Mouse (Mus musculus) hindbrain, embryonic 15.5 days (tissue): Measurements from ENCODE around the gene Ogfod1. TPM values are rescaled to one million over a fixed set of nuclear protein-coding genes. Genes with fewer than 3 reads are reported as not detected.

Experiments
- ATAC-seq: fragments of 200-750 bp; cut with Nextera tagmentation; 2 replicates; pipeline ENCODE4 v1.8.0; 2017; ENCODE audit warnings: low read depth, moderate number of reproducible peaks, moderate TSS enrichment; ENCODE audit not compliant: low FRiP score
- H3K27ac ChIP-seq: fragments of 300-500 bp; sonication (generic); replicated peaks from 2 replicates; pipeline ENCODE4 v1.5.1; 2015; ENCODE audit warnings: mild to moderate bottlenecking, inconsistent platforms
- H3K27me3 ChIP-seq: fragments of 300-500 bp; sonication (generic); 2 replicates; pipeline ENCODE4 v1.6.1; 2015; ENCODE audit warnings: control low read depth, inconsistent platforms
- H3K36me3 ChIP-seq: fragments of 300-500 bp; sonication (generic); 2 replicates; pipeline ENCODE4 v1.6.1; 2015; ENCODE audit warnings: control low read depth, inconsistent platforms
- H3K4me1 ChIP-seq: fragments of 300-500 bp; sonication (generic); replicated peaks from 2 replicates; pipeline ENCODE4 v1.6.1; 2015; ENCODE audit warnings: control low read depth, inconsistent platforms
- H3K4me2 ChIP-seq: fragments of 300-500 bp; sonication (generic); 2 replicates; pipeline ENCODE4 v1.6.1; 2015; ENCODE audit warnings: moderate library complexity, mild to moderate bottlenecking, inconsistent platforms
- H3K4me3 ChIP-seq: fragments of 300-500 bp; sonication (generic); 2 replicates; pipeline ENCODE4 v1.5.1; 2015; ENCODE audit warnings: mild to moderate bottlenecking, inconsistent platforms
- H3K9ac ChIP-seq: fragments of 300-500 bp; sonication (generic); 2 replicates; pipeline ENCODE4 v1.6.1; 2015; ENCODE audit warnings: inconsistent platforms
- H3K9me3 ChIP-seq: fragments of 300-500 bp; sonication (generic); 2 replicates; pipeline ENCODE4 v1.6.1; 2016; ENCODE audit warnings: control low read depth, inconsistent platforms
- WGBS: fragments of 180-500 bp; shearing (Covaris S2); methylation state at CpG from one replicate; pipeline ENCODE4 v1.1.7; 2015; 5-methylcytosine and 5-hydroxymethylcytosine counted together
- polyA plus RNA-seq: library from polyadenylated mRNA; unstranded; fragments of >200 nt; fragmentation: Nextera tagmentation; extraction: Ambion mirVana; gene quantifications from 2 replicates; pipeline ENCODE4 v1.2.1, GENCODE M21; 2015

The Ogfod1 gene
- polyA plus RNA-seq: 15.0 and 15.8 TPM in 2 replicates

DNA sequence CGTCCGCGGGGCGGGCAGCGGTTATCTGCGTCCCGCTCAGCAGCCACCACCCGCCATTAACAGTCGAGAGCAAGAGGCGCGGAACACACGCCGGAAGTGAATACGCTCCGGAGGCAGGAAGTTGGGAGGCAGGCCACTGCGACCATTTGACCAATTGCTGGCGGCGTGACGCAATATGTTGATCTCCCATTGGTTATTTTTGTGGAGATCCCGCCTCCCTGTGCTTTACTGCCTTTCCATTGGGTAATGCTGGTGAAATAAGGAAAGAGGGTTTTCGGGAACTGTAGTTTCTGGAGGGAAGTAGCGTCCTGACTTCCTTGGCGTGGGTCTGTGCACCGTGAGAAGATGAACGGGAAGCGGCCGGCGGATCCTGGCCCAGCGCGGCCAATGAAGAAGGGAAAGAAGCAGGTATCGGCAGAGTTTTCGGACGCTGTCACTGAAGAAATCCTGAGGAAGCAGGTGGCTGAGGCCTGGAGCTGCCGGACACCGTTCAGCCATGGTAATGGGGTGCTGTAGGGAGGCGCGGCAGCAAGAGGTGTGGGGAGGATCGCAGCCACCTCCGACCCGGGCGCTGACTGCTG, at the start of gene Ogfod1, which contains the start of gene Nudt21:
TSS of gene Ogfod1 (plus strand) at position 255 of the 581 bp plus-strand sequence.
TSS of gene Nudt21 (minus strand) at position 88 of the 581 bp plus-strand sequence.
- Histone ChIP-seq H3K36me3 (0 out of 2 replicates have a peak, but pooled peaks cover 6% of the 10 kb centered on the region), H3K4me1 (peaks cover 41% of the 10 kb centered on the region), H3K9me3 (no peaks in the 10 kb centered on the region), H3K9ac (peak within 1 kb of the TSS; percentile 75), H3K27ac (peak within 1 kb of the TSS; percentile 84), H3K4me3 (peak within 1 kb of the TSS; percentile 88), H3K4me2 (peak within 1 kb of the TSS; percentile 83), H3K27me3 (no peaks in the 10 kb centered on the region)
- 0% methylated on average over 37 of the region's 41 CpGs for WGBS
- peak; percentile 100 for ATAC-seq

DNA sequence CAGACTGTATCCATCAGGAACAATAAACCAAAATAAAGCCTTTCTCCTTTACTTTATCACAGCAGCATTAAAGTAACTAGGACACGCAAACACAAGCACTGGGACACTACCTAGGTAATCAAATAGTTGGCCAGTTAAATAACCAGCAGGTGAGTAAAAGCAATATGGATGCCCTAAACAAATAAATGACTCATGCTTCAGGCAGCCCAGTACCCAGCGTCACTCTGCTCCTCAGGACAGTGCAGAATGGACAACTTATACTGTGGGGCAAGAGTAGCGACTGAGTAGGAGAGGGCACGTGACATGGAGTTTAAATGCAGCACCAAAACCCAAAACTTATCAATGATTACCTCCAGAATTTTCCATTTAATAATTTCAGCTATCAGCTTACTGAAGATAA, 47.3 kb upstream of the Ogfod1 start:
- no peak overlapping the region for H3K4me3 ChIP-seq
- no peak overlapping the region for H3K4me2 ChIP-seq
- H3K9ac ChIP-seq: no peak overlapping the region
- H3K27me3 ChIP-seq: no peaks in the 10 kb centered on the region
- no peak for ATAC-seq
- no peak overlapping the region for H3K27ac ChIP-seq
- peaks cover 43% of the 10 kb centered on the region for H3K36me3 ChIP-seq
- H3K4me1 ChIP-seq: no peaks in the 10 kb centered on the region
- WGBS: 96% methylated on average over 4 of the region's 4 CpGs
- H3K9me3 ChIP-seq: no peaks in the 10 kb centered on the region

DNA sequence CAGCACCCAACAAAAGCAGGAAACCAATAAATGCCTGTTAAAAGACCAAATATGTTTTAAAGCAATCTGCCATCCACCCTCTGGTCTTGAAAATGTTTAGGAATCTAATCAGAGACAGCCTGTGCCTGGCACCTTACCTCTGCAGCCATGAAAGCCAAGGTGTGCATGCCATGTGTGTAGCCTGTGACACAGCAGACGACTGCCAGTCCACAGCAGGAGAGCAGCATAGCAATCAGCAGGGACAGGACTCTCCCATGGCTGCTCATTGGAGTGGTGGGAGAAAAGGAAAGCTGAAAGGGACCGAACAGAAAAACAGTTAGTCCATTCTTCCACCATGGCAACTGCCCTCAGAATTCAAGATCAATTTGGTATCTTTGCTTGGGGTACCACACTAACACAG, 38.0 kb upstream of the Ogfod1 start:
- Histone ChIP-seq H3K36me3 (peaks cover 49% of the 10 kb centered on the region), H3K4me1 (no peaks in the 10 kb centered on the region), H3K27ac (no peak overlapping the region), H3K9me3 (no peaks in the 10 kb centered on the region), H3K9ac (no peak overlapping the region), H3K4me3 (no peak overlapping the region), H3K27me3 (no peaks in the 10 kb centered on the region), H3K4me2 (no peak overlapping the region)
- no peak for ATAC-seq
- WGBS: 85% methylated on average over 2 of the region's 2 CpGs

DNA sequence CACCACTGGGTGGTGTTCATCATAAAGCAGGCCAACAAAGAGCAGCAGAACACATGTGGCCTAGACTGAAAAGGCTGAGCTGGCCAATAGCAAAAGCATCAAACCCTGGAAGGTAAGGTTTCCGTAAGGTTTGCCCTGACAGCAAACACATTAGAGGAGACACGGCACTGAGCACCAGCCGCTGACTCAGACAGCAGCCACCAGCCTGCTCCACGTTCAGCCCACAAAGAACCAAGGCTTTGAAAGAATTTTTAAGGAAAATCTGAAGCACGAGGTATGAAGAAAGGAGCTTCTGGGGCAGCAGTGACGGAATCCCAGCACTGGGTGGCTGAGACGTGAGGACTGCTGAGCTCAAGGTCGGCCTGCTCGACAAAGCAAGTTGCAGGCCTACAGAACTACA, 32.9 kb upstream of the Ogfod1 start:
- Histone ChIP-seq H3K4me2 (no peak overlapping the region), H3K4me3 (no peak overlapping the region), H3K27ac (no peak overlapping the region), H3K4me1 (peaks cover 4% of the 10 kb centered on the region), H3K9ac (no peak overlapping the region), H3K27me3 (no peaks in the 10 kb centered on the region), H3K9me3 (no peaks in the 10 kb centered on the region), H3K36me3 (peaks cover 29% of the 10 kb centered on the region)
- no peak for ATAC-seq
- 84% methylated on average over 9 of the region's 9 CpGs for WGBS

- H3K27ac ChIP-seq: no peak overlapping the region
Measured at GRCm38 (mm10) chr8:94009243-94009845, 27.7 kb upstream of the Ogfod1 start.

GRCm38 (mm10) chr8:94010101-94010705, 26.8 kb upstream of the Ogfod1 start:
- no peak overlapping the region for H3K9ac ChIP-seq
- no peak overlapping the region for H3K4me3 ChIP-seq
- H3K4me2 ChIP-seq: peak overlapping the region; percentile 79
- no peaks in the 10 kb centered on the region for H3K9me3 ChIP-seq
- H3K27me3 ChIP-seq: no peaks in the 10 kb centered on the region
- H3K36me3 ChIP-seq: no peaks in the 10 kb centered on the region
- H3K27ac ChIP-seq: no peak overlapping the region
- ATAC-seq: no peak
- peaks cover 36% of the 10 kb centered on the region for H3K4me1 ChIP-seq
- 50% methylated on average over 2 of the region's 2 CpGs for WGBS

More at GRCm38 (mm10) chr8:94009243-94009845, 27.7 kb upstream of the Ogfod1 start:
- H3K4me1 ChIP-seq: peaks cover 36% of the 10 kb centered on the region
- no peak overlapping the region for H3K9ac ChIP-seq
- H3K4me3 ChIP-seq: no peak overlapping the region
- H3K9me3 ChIP-seq: no peaks in the 10 kb centered on the region
- 63% methylated on average over 15 of the region's 15 CpGs for WGBS
- ATAC-seq: no peak
- no peaks in the 10 kb centered on the region; the same call in 1 of the 2 replicates for H3K36me3 ChIP-seq
- no peak overlapping the region for H3K4me2 ChIP-seq
- H3K27me3 ChIP-seq: no peaks in the 10 kb centered on the region

DNA sequence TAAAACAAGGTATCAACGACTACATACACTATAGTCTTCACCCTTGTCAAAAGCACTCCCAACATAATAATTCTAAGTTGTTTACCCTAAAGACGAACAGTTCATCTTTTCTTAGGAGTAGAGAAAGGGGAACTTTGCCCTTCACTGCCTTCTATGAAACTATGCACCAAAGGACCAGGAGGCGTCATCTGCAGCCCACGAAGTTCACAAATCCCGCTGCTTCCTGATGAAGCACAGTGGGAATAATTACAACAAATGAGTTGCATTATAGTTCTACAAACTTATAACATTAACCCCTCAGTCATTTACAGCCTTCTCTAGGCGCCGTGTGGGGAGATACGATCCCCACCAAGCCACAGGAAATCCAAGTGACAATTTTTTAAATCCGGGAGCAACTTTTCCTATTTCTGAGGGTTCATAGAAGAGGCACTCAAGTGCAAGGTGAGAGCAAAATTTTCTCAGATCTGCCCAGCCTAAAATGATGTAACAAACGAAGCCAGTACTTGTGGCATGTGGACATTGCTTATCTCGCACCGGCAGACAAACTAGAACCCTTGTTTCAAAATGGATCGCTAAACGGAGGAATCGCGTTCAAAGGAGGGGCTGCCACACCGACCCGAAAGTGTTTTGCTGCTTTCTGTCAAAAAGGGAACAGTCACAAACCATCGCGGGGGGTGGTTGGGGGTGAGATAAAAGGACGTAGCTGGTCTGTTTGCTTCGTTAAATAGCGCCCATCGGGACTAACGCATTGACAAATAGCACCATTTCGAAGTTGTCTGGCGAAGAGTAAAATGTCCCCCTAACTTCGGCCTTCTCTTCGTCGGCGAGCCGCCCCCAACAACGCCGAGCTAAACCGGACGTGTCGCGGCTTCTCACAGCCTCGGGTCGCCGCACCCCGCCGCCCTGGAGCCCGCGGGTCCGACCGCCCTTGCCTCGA, 25.7 kb upstream of the Ogfod1 start:
- Histone ChIP-seq H3K9ac (peak overlapping the region; percentile 96), H3K9me3 (no peaks in the 10 kb centered on the region), H3K27me3 (no peaks in the 10 kb centered on the region), H3K4me2 (peak overlapping the region; percentile 79), H3K36me3 (no peaks in the 10 kb centered on the region), H3K4me1 (peaks cover 36% of the 10 kb centered on the region), H3K27ac (peak overlapping the region; percentile 94), H3K4me3 (peak overlapping the region; percentile 85)
- ATAC-seq: no peak; the same call in 1 of the 2 replicates
- 3% methylated on average over 48 of the region's 48 CpGs for WGBS

GRCm38 (mm10) chr8:94012013-94012951, 24.7 kb upstream of the Ogfod1 start, which contains the start of gene Amfr:
Amfr (minus strand) TSS chr8:94012842.
- H3K4me1 ChIP-seq: peaks cover 36% of the 10 kb centered on the region
- H3K9ac ChIP-seq: peak within 1 kb of the TSS; percentile 96
- peak within 1 kb of the TSS; percentile 79 for H3K4me2 ChIP-seq
- no peaks in the 10 kb centered on the region for H3K9me3 ChIP-seq
- H3K27me3 ChIP-seq: no peaks in the 10 kb centered on the region
- H3K36me3 ChIP-seq: no peaks in the 10 kb centered on the region
- peak; percentile 92 for ATAC-seq
- under 1% methylated on average over 87 of the region's 130 CpGs for WGBS
- peak within 1 kb of the TSS; percentile 94 for H3K27ac ChIP-seq
- peak within 1 kb of the TSS; percentile 85 for H3K4me3 ChIP-seq

DNA sequence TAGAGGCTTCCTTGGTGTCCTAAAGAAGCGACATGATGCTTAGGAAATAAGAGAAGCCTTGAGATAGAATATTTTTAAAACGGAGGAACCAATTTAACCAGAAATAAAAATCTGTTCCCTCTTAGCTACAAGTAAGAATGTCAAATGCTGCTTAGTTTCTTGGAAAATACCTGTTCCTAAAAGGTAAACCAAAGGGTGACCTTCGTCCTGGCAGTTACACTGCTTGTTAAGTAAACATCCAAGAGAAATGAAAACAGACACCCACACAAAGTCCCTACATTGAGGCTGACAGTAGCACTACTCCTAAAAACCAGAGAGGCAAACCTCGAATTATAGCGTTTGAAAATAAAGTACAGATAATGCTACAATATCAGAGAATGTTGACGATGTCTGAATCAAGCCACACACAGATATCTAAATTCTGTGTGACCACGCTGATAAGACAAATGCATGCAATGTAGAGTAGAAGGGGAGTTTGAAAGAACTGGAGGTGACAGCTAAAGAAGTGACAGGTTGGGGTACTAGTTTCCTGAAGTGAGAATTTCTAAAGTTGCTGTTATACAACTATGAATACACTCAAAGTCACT, 23.9 kb upstream of the Ogfod1 start:
- H3K4me3 ChIP-seq: peak overlapping the region; percentile 85
- H3K36me3 ChIP-seq: no peaks in the 10 kb centered on the region
- peaks cover 36% of the 10 kb centered on the region for H3K4me1 ChIP-seq
- ATAC-seq: no peak
- H3K4me2 ChIP-seq: peak overlapping the region; percentile 79
- 43% methylated on average over 7 of the region's 7 CpGs for WGBS
- no peaks in the 10 kb centered on the region for H3K27me3 ChIP-seq
- H3K9me3 ChIP-seq: no peaks in the 10 kb centered on the region
- H3K9ac ChIP-seq: peak overlapping the region; percentile 96
- H3K27ac ChIP-seq: peak overlapping the region; percentile 94

- H3K4me1 ChIP-seq: no peaks in the 10 kb centered on the region
- no peaks in the 10 kb centered on the region for H3K9me3 ChIP-seq
- WGBS: over 99% methylated on average over 6 of the region's 6 CpGs
- H3K36me3 ChIP-seq: peaks cover 80% of the 10 kb centered on the region
- H3K9ac ChIP-seq: no peak overlapping the region
- ATAC-seq: no peak
- no peak overlapping the region for H3K4me3 ChIP-seq
- H3K27ac ChIP-seq: no peak overlapping the region
- H3K27me3 ChIP-seq: no peaks in the 10 kb centered on the region
- no peak overlapping the region for H3K4me2 ChIP-seq
Measured at GRCm38 (mm10) chr8:94023916-94024315, 13.1 kb upstream of the Ogfod1 start.
